Mouse (Mus musculus): Measurements from ENCODE around the gene Car1. TPM values are rescaled to one million over a fixed set of nuclear protein-coding genes. Genes with fewer than 3 reads are reported as not detected.
"Not testable (repeated sequence)": the region's sequence is repeated elsewhere in the genome, so short reads cannot be mapped to it uniquely, and the experiment has no call there.

The Car1 gene
- polyA plus RNA-seq, 1 experiment from 2014 or later: 0.54 TPM

DNA sequence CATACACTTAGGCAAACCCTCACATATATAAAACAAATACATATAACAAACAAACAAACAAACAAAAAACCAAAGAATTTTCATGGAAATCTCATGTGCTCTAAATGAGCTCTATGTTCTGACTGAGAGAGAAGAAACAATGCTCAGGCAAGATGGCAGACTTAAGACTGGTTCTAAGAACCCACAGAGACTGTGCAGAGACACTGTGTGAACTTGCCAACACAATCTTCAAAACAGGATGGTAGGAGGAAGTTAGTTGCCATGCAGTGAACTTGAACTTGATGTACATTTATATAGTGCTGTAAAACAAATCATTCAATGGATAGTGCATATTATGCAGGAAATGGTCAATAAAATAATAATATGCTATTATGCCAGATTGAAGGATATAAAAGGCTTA, 1.5 kb downstream of the Car1 start:
- H3K9me3 ChIP-seq: no peaks in the 10 kb centered on the region
- no peak for ATAC-seq (ENCODE audit: insufficient number of reproducible peaks, insufficient read depth, low FRiP score, low TSS enrichment)
- no peaks in the 10 kb centered on the region for H3K27me3 ChIP-seq

GRCm38 (mm10) chr3:14805962-14806361, 2.2 kb downstream of the Car1 start:
- H3K4me3 ChIP-seq: no peak overlapping the region
- WGBS: 86% methylated on average over 3 of the region's 3 CpGs
- no peak for ATAC-seq (ENCODE audit: insufficient number of reproducible peaks, insufficient read depth, low FRiP score, low TSS enrichment)
- H3K27ac ChIP-seq: no peak overlapping the region
- no peak overlapping the region for H3K9ac ChIP-seq
- H3K9me3 ChIP-seq: no peaks in the 10 kb centered on the region
- no peaks in the 10 kb centered on the region for H3K4me1 ChIP-seq
- no peak overlapping the region for H3K4me2 ChIP-seq (replicated peaks)
- no peaks in the 10 kb centered on the region for H3K27me3 ChIP-seq
- no peaks in the 10 kb centered on the region for H3K36me3 ChIP-seq

More for the DNA sequence above, 1.5 kb downstream of the Car1 start:
- no peak overlapping the region for H3K4me3 ChIP-seq
- H3K9ac ChIP-seq: no peak overlapping the region
- H3K27ac ChIP-seq: no peak overlapping the region
- no peak overlapping the region for H3K4me2 ChIP-seq (replicated peaks)
- H3K4me1 ChIP-seq: no peaks in the 10 kb centered on the region
- no peaks in the 10 kb centered on the region for H3K36me3 ChIP-seq

DNA sequence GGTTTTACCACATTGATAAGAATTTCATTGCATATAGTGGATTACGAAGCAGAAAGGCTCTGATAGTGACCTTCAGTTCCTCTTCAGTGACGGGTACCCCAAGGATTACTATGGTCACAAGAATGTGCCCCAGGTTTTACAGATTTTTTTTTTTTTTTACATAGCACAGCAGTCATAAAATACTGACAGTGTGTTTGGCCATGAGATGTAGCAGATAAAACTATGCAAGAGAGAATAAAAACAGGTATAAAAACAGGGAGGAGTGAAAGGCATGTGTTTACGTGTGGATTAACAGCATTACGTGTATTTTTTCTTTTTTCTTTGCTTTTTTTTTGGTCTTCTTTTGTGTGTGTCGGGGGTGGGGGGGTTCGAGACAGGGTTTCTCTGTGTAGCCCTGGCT, 3.3 kb downstream of the Car1 start:
- no peak overlapping the region for H3K4me2 ChIP-seq (replicated peaks)
- no peak for ATAC-seq (ENCODE audit: insufficient number of reproducible peaks, insufficient read depth, low FRiP score, low TSS enrichment)
- no peaks in the 10 kb centered on the region for H3K4me1 ChIP-seq
- H3K4me3 ChIP-seq: no peak overlapping the region
- H3K27ac ChIP-seq: no peak overlapping the region
- H3K36me3 ChIP-seq: no peaks in the 10 kb centered on the region
- H3K9me3 ChIP-seq: no peaks in the 10 kb centered on the region
- no peaks in the 10 kb centered on the region for H3K27me3 ChIP-seq
- WGBS: 84% methylated on average over 6 of the region's 6 CpGs
- no peak overlapping the region for H3K9ac ChIP-seq

- 85% methylated on average over 3 of the region's 3 CpGs for WGBS
- H3K27me3 ChIP-seq: no peaks in the 10 kb centered on the region
Measured at GRCm38 (mm10) chr3:14797069-14797468, 11.1 kb downstream of the Car1 start.

GRCm38 (mm10) chr3:14795292-14796020, 12.7 kb downstream of the Car1 start:
- 83% methylated on average over 4 of the region's 4 CpGs for WGBS
- Histone ChIP-seq H3K27me3 (no peaks in the 10 kb centered on the region), H3K27ac (no peak overlapping the region), H3K4me2 (replicated peaks) (no peak overlapping the region), H3K36me3 (no peaks in the 10 kb centered on the region), H3K9ac (no peak overlapping the region), H3K4me1 (no peaks in the 10 kb centered on the region), H3K9me3 (no peaks in the 10 kb centered on the region), H3K4me3 (no peak overlapping the region)
- ATAC-seq (ENCODE audit: insufficient number of reproducible peaks, insufficient read depth, low FRiP score, low TSS enrichment): no peak

More at GRCm38 (mm10) chr3:14797069-14797468, 11.1 kb downstream of the Car1 start:
- Histone ChIP-seq H3K9me3 (no peaks in the 10 kb centered on the region), H3K36me3 (no peaks in the 10 kb centered on the region), H3K4me2 (replicated peaks) (no peak overlapping the region), H3K9ac (no peak overlapping the region), H3K4me1 (no peaks in the 10 kb centered on the region), H3K4me3 (no peak overlapping the region), H3K27ac (no peak overlapping the region)
- no peak for ATAC-seq (ENCODE audit: insufficient number of reproducible peaks, insufficient read depth, low FRiP score, low TSS enrichment)

- Histone ChIP-seq H3K36me3 (no peaks in the 10 kb centered on the region), H3K27me3 (no peaks in the 10 kb centered on the region), H3K4me2 (replicated peaks) (no peak overlapping the region), H3K27ac (no peak overlapping the region), H3K4me1 (no peaks in the 10 kb centered on the region), H3K4me3 (no peak overlapping the region), H3K9ac (no peak overlapping the region), H3K9me3 (no peaks in the 10 kb centered on the region)
- ATAC-seq (ENCODE audit: insufficient number of reproducible peaks, insufficient read depth, low FRiP score, low TSS enrichment): no peak
Measured at GRCm38 (mm10) chr3:14792032-14792431, 16.1 kb downstream of the Car1 start.

- Histone ChIP-seq H3K9ac (no peak overlapping the region), H3K36me3 (no peaks in the 10 kb centered on the region), H3K9me3 (no peaks in the 10 kb centered on the region), H3K27ac (no peak overlapping the region), H3K4me1 (no peaks in the 10 kb centered on the region), H3K4me3 (no peak overlapping the region), H3K4me2 (replicated peaks) (no peak overlapping the region), H3K27me3 (no peaks in the 10 kb centered on the region)
- no peak for ATAC-seq (ENCODE audit: insufficient number of reproducible peaks, insufficient read depth, low FRiP score, low TSS enrichment)
- 50% methylated on average over 1 of the region's 1 CpGs for WGBS
Measured at GRCm38 (mm10) chr3:14787607-14788006, 20.6 kb downstream of the Car1 start.

DNA sequence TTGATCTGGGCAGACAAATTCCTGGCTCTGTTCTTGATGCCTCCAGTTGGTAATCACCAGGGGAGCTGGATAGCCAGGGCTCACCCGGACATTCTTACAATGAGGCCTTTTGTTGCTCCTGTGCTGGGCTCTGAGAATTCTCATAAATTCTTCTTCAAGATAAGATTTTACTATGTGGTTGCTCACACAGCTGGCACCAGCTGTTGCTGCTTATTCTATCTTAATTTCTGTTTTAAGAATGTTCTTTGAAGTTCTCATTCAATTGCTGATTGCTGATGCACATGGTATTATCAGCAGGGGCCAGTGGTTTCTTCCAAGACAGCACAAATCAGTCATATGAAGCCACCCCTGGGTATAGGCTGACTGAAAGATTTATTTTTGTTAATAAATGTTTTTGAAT, 21.0 kb downstream of the Car1 start:
- H3K27ac ChIP-seq: no peak overlapping the region
- no peaks in the 10 kb centered on the region for H3K27me3 ChIP-seq
- WGBS: 52% methylated on average over 1 of the region's 1 CpGs

DNA sequence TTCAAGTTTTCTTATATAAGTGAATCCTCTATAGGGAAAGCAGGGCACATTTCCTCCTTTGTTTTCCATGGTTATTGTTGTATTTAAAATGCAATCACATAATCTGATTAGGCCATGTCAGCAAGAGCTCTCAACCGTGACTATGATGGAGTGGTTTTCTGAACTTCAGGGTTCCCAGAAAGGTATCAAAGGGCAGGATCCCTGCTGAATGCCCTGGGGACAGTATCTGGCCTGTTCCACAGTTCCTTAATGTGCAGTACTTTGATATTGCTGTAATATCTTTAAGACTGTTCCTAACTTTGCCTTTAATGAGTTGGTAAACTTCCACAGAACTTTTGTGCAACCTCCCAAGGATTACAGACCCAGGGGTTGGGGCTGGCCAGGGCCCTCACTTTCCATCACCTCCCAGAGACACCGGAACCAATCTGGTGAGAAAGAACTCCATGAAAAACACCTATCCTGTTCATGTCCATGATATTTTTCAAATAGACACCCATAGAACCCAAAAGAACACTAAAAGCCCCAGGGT, 21.6 kb downstream of the Car1 start:
- Histone ChIP-seq H3K4me1 (no peaks in the 10 kb centered on the region), H3K9ac (no peak overlapping the region), H3K9me3 (no peaks in the 10 kb centered on the region), H3K4me3 (no peak overlapping the region), H3K36me3 (no peaks in the 10 kb centered on the region), H3K4me2 (replicated peaks) (no peak overlapping the region), H3K27ac (no peak overlapping the region), H3K27me3 (no peaks in the 10 kb centered on the region)
- no peak for ATAC-seq (ENCODE audit: insufficient number of reproducible peaks, insufficient read depth, low FRiP score, low TSS enrichment)
- WGBS: 61% methylated on average over 2 of the region's 2 CpGs

More for the DNA sequence above, 21.0 kb downstream of the Car1 start:
- no peak for ATAC-seq (ENCODE audit: insufficient number of reproducible peaks, insufficient read depth, low FRiP score, low TSS enrichment)
- H3K4me2 ChIP-seq (replicated peaks): no peak overlapping the region
- H3K4me1 ChIP-seq: no peaks in the 10 kb centered on the region
- H3K9ac ChIP-seq: no peak overlapping the region
- H3K9me3 ChIP-seq: no peaks in the 10 kb centered on the region
- no peak overlapping the region for H3K4me3 ChIP-seq
- H3K36me3 ChIP-seq: no peaks in the 10 kb centered on the region

DNA sequence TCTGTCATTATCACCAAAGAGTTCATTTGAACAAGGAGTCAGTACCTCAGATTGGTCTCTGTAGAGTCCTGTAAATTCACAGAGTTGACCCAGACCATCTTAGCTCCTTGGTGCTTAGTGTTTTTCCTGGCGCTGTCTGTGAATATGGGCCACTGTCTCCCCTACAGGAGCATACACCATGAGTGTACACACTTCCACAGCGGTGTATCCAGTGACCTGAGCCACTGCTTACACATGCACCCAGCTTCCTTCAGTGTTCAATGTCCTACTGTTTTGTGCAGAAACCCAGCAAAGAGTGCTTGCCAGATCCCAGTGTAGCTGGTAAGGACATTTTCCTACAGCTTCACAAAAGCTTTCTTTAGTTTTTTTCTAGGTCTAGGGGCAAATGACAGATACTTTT, 22.8 kb downstream of the Car1 start:
- H3K4me3 ChIP-seq: no peak overlapping the region
- 87% methylated on average over 2 of the region's 2 CpGs for WGBS
- no peaks in the 10 kb centered on the region for H3K36me3 ChIP-seq
- no peaks in the 10 kb centered on the region for H3K9me3 ChIP-seq
- no peak overlapping the region for H3K9ac ChIP-seq
- no peak overlapping the region for H3K27ac ChIP-seq
- ATAC-seq (ENCODE audit: insufficient number of reproducible peaks, insufficient read depth, low FRiP score, low TSS enrichment): no peak
- H3K4me2 ChIP-seq (replicated peaks): no peak overlapping the region
- no peaks in the 10 kb centered on the region for H3K27me3 ChIP-seq
- no peaks in the 10 kb centered on the region for H3K4me1 ChIP-seq

DNA sequence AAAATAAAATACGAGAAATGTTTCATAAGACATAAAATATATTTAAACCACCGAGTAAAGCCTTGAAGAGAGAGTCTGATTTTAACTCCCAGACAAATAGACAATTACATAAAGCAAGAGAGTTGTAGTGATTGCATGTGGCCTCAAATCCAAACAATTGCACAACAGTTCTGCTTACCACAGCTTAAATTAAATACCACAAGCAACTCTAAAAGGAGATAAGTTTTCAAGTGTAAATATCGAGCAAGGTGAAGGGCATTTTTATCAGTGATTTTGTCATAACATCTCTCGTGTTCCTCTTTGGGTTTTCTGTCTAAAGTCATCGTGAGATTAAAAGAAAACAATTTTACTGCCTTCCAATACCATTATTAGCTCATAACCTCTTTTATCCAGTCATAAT, 25.0 kb downstream of the Car1 start:
- H3K4me1 ChIP-seq; H3K9me3 ChIP-seq; H3K9ac ChIP-seq; H3K27me3 ChIP-seq; H3K4me3 ChIP-seq; H3K27ac ChIP-seq; H3K36me3 ChIP-seq; H3K4me2 ChIP-seq (replicated peaks); ATAC-seq (ENCODE audit: insufficient number of reproducible peaks, insufficient read depth, low FRiP score, low TSS enrichment): not testable (repeated sequence)
- 83% methylated on average over 5 of the region's 5 CpGs for WGBS

- H3K27me3 ChIP-seq; H3K36me3 ChIP-seq; H3K9me3 ChIP-seq; H3K4me3 ChIP-seq; H3K4me1 ChIP-seq; H3K4me2 ChIP-seq (replicated peaks); ATAC-seq (ENCODE audit: insufficient number of reproducible peaks, insufficient read depth, low FRiP score, low TSS enrichment); H3K9ac ChIP-seq; H3K27ac ChIP-seq: not testable (repeated sequence)
- WGBS: 80% methylated on average over 3 of the region's 3 CpGs
Measured at GRCm38 (mm10) chr3:14782365-14782764, 25.8 kb downstream of the Car1 start.
